Mouse (Mus musculus): ENCODE measurements around the gene Hpgd. TPM values are rescaled to one million over a fixed set of nuclear protein-coding genes. Genes with fewer than 3 reads are reported as not detected.

Hpgd gene
- polyA plus RNA-seq, 1 experiment from 2014 or later, result 23.2 TPM

DNA sequence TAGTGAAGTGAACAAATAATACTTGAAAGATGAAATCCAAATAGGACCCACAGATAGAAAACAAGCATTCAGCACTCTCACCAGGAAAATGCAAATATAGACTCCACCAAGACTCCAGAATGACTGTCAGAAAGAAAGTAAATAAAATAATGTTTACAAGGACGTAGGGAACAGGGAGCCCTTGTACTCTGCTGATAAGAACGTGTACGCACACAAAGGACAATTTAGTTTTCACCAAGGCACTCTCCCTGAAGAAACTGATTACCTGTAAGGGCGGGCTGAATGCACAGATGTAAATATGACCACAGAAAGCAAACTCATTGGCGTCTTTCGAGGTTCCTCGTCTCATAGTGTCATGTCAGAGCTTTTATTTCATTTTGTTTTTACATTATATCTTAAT, 10.2 kb downstream of the Hpgd start:
- Histone ChIP-seq H3K36me3 (ENCODE audit: control insufficient read depth, insufficient read depth) (no peaks in the 10 kb centered on the region), H3K27me3 (replicated peaks; ENCODE audit: control insufficient read depth, insufficient read depth, low read length) (no peaks in the 10 kb centered on the region), H3K4me2 (replicated peaks; ENCODE audit: low read depth) (no peak overlapping the region), H3K4me1 (replicated peaks; ENCODE audit: control insufficient read depth, insufficient read depth, low read length) (no peaks in the 10 kb centered on the region), H3K4me3 (ENCODE audit: low read depth, low read length) (no peak overlapping the region), H3K9ac (ENCODE audit: low read depth, low read length) (no peak overlapping the region), H3K27ac (ENCODE audit: low read depth, low read length) (no peak overlapping the region), H3K9me3 (ENCODE audit: control insufficient read depth) (no peaks in the 10 kb centered on the region)
- no peak for TF ChIP-seq CTCF (IDR thresholded peaks at IDR 0.05; ENCODE audit: low read depth)
- 32% methylated on average over 7 of the region's 7 CpGs for WGBS
- peak; percentile 49; the same call in 1 of the 2 replicates for ATAC-seq

DNA sequence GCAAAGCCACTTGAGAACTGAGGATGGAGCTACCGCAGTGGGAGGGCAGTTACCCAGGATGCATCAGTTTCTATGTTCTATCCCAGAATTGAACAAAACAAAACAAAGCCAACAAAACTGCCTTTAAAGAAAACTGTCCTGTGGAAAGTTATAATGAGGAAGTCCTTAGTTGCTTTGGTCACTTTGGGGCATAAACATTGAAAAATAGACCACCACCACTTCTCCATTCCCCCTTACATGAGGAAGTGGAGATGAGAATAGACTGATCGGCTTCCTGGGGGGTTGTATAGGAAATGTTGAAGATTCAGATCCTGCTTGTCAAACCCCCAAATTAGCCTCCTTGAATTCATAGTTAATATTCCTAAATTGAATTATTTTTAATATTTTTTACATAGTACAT, 19.2 kb downstream of the Hpgd start:
- Histone ChIP-seq H3K36me3 (ENCODE audit: control insufficient read depth, insufficient read depth) (no peaks in the 10 kb centered on the region; the same call in 1 of the 2 replicates), H3K4me3 (ENCODE audit: low read depth, low read length) (no peak overlapping the region), H3K27me3 (replicated peaks; ENCODE audit: control insufficient read depth, insufficient read depth, low read length) (no peaks in the 10 kb centered on the region), H3K9ac (ENCODE audit: low read depth, low read length) (no peak overlapping the region), H3K9me3 (ENCODE audit: control insufficient read depth) (no peaks in the 10 kb centered on the region), H3K4me1 (replicated peaks; ENCODE audit: control insufficient read depth, insufficient read depth, low read length) (no peaks in the 10 kb centered on the region; the same call in 1 of the 2 replicates), H3K27ac (ENCODE audit: low read depth, low read length) (no peak overlapping the region), H3K4me2 (replicated peaks; ENCODE audit: low read depth) (no peak overlapping the region)
- ATAC-seq, result no peak
- WGBS, result 93% methylated on average over 2 of the region's 2 CpGs
- TF ChIP-seq CTCF (IDR thresholded peaks at IDR 0.05; ENCODE audit: low read depth), result no peak

DNA sequence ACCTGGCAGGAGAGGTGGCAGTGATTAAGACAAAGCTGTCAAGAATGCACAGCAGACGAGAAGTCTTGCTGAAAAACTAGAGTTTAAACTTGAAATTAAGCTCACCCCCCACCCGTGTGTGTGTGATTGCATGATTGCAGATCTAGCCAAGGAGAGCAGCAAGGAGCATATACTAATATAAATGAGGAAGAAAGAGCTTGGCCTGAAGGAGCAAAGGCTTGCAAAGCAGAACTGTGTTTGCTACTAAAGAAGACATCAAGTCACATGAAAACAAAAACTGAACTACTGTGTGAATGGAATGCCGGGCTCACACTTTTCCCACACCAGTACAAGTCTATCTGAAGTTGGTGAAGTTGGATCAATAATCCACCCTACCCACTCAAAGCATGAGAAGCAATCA, 20.8 kb downstream of the Hpgd start:
- Histone ChIP-seq H3K36me3 (ENCODE audit: control insufficient read depth, insufficient read depth) (no peaks in the 10 kb centered on the region; the same call in 1 of the 2 replicates), H3K9ac (ENCODE audit: low read depth, low read length) (no peak overlapping the region)
- 88% methylated on average over 3 of the region's 3 CpGs for WGBS

DNA sequence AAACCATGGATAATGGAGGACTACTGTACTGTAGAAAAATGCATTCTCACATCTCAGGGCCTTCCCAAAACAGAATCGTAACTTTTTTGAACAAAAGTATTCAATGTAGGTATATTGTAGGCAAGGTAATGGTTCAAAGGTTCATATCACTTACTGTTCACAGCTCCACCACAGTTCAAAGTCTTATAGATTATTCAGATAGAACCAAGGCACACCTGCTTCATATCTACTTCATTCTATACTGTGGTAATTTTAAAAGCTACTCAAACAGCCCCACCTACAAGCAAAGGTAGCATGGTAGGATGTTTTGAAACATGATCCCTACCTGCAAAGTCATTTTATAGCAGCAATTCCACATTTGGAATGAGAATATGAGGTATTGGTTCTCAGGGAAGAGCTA, 28.9 kb downstream of the Hpgd start:
- no peaks in the 10 kb centered on the region; the same call in 1 of the 2 replicates for H3K4me1 ChIP-seq (replicated peaks; ENCODE audit: control insufficient read depth, insufficient read depth, low read length)
- TF ChIP-seq CTCF (IDR thresholded peaks at IDR 0.05; ENCODE audit: low read depth), result 0 out of 2 replicates have a peak, but pooled peaks have one; percentile 13
- no peaks in the 10 kb centered on the region for H3K27me3 ChIP-seq (replicated peaks; ENCODE audit: control insufficient read depth, insufficient read depth, low read length)
- ATAC-seq, result peak; percentile 98
- no peak overlapping the region for H3K4me3 ChIP-seq (ENCODE audit: low read depth, low read length)
- H3K36me3 ChIP-seq (ENCODE audit: control insufficient read depth, insufficient read depth), result no peaks in the 10 kb centered on the region; the same call in 1 of the 2 replicates
- no peaks in the 10 kb centered on the region for H3K9me3 ChIP-seq (ENCODE audit: control insufficient read depth)
- H3K4me2 ChIP-seq (replicated peaks; ENCODE audit: low read depth), result peak overlapping the region; percentile 21; the same call in 1 of the 2 replicates
- 35% methylated on average over 1 of the region's 1 CpGs for WGBS
- H3K9ac ChIP-seq (ENCODE audit: low read depth, low read length), result no peak overlapping the region
- no peak overlapping the region for H3K27ac ChIP-seq (ENCODE audit: low read depth, low read length)

More for the DNA sequence above, 20.8 kb downstream of the Hpgd start:
- no peaks in the 10 kb centered on the region for H3K27me3 ChIP-seq (replicated peaks; ENCODE audit: control insufficient read depth, insufficient read depth, low read length)
- H3K27ac ChIP-seq (ENCODE audit: low read depth, low read length), result no peak overlapping the region
- H3K4me2 ChIP-seq (replicated peaks; ENCODE audit: low read depth), result no peak overlapping the region
- ATAC-seq, result no peak
- H3K9me3 ChIP-seq (ENCODE audit: control insufficient read depth), result no peaks in the 10 kb centered on the region
- TF ChIP-seq CTCF (IDR thresholded peaks at IDR 0.05; ENCODE audit: low read depth), result no peak
- no peaks in the 10 kb centered on the region; the same call in 1 of the 2 replicates for H3K4me1 ChIP-seq (replicated peaks; ENCODE audit: control insufficient read depth, insufficient read depth, low read length)
- no peak overlapping the region for H3K4me3 ChIP-seq (ENCODE audit: low read depth, low read length)

DNA sequence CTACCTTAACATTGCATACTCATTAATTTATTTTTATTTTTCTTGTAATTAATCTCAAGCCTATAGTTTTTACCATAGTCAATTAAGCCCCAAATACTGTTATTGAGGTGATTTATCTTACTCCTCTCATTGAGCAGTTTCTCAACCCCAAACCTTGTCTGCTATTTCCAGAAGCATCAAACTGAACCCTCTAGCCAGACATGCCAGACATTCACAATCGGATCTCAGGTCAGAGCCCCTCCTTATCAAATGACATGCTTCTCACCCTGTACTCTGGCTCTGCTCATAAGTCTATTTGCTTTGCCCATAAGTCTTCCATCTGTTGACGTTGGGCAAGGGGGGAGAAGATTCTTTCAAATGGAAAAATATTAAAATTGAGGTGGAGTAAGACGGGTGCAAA, 33.3 kb downstream of the Hpgd start:
- H3K9ac ChIP-seq (ENCODE audit: low read depth, low read length), result no peak overlapping the region
- H3K9me3 ChIP-seq (ENCODE audit: control insufficient read depth), result no peaks in the 10 kb centered on the region
- H3K4me2 ChIP-seq (replicated peaks; ENCODE audit: low read depth), result no peak overlapping the region
- H3K4me1 ChIP-seq (replicated peaks; ENCODE audit: control insufficient read depth, insufficient read depth, low read length), result no peaks in the 10 kb centered on the region
- H3K36me3 ChIP-seq (ENCODE audit: control insufficient read depth, insufficient read depth), result no peaks in the 10 kb centered on the region
- no peak overlapping the region for H3K27ac ChIP-seq (ENCODE audit: low read depth, low read length)
- no peak for TF ChIP-seq CTCF (IDR thresholded peaks at IDR 0.05; ENCODE audit: low read depth)
- WGBS, result 58% methylated on average over 3 of the region's 3 CpGs
- ATAC-seq, result no peak
- no peaks in the 10 kb centered on the region for H3K27me3 ChIP-seq (replicated peaks; ENCODE audit: control insufficient read depth, insufficient read depth, low read length)
- no peak overlapping the region for H3K4me3 ChIP-seq (ENCODE audit: low read depth, low read length)

DNA sequence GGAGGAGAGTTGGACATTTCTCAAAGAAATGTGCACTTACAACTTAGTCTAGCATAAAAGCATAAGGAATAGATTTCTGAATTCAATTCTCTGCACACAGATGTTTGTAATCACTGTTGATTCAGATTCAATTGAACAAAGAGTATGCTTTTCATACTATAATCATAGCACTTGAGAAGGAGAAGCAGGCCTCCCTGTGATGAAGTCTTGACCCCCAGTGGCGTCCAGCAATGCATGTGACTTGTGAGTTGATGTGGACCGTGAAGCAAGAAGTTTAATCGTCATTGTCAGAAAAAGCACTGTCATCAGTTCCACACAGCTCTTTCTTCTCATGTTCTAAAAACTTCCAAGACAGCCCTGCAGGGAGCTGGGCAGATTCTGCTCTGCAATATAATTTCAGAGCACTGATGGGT, 33.8 kb downstream of the Hpgd start:
- no peaks in the 10 kb centered on the region for H3K36me3 ChIP-seq (ENCODE audit: control insufficient read depth, insufficient read depth)
- TF ChIP-seq CTCF (IDR thresholded peaks at IDR 0.05; ENCODE audit: low read depth), result no peak

More for the DNA sequence above, 33.8 kb downstream of the Hpgd start:
- no peaks in the 10 kb centered on the region for H3K9me3 ChIP-seq (ENCODE audit: control insufficient read depth)
- ATAC-seq, result no peak
- no peak overlapping the region for H3K4me2 ChIP-seq (replicated peaks; ENCODE audit: low read depth)
- no peak overlapping the region for H3K4me3 ChIP-seq (ENCODE audit: low read depth, low read length)
- H3K27ac ChIP-seq (ENCODE audit: low read depth, low read length), result no peak overlapping the region
- H3K9ac ChIP-seq (ENCODE audit: low read depth, low read length), result no peak overlapping the region
- H3K27me3 ChIP-seq (replicated peaks; ENCODE audit: control insufficient read depth, insufficient read depth, low read length), result no peaks in the 10 kb centered on the region
- WGBS, result 80% methylated on average over 3 of the region's 3 CpGs
- no peaks in the 10 kb centered on the region for H3K4me1 ChIP-seq (replicated peaks; ENCODE audit: control insufficient read depth, insufficient read depth, low read length)

Data from intestine, postnatal 0 days (tissue).